Mouse (Mus musculus) adipocyte (in vitro differentiated cells): ENCODE measurements around the gene Homer3.
A peak's percentile ranks its signal among the peaks of the same experiment; 100 is the strongest.

Experiments
- DNase-seq: peaks from one replicate; pipeline ENCODE4 v3.0.0-alpha.2; 2016; ENCODE audit warnings: low spot score

Homer3 gene

DNA sequence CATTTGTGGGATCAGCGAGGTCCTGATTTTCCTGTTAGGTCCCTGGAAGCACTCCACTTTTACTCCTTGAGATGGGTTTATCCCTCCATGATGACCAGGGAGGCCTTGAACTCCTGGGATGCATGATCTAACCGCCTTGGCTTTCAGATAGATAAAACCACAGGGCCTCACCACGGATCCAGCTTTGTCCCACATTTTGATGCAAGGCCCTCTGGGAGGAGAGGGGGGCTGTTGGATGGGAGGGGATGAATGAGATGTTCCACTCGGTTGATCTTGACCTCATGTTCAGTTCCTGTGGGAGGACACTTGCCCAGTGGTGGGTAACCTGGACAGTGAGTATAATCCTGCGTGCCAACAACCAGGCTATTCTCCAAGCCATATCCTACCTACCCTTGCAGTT is 1.8 kb downstream of the Homer3 start:
- no peak for DNase-seq

DNA sequence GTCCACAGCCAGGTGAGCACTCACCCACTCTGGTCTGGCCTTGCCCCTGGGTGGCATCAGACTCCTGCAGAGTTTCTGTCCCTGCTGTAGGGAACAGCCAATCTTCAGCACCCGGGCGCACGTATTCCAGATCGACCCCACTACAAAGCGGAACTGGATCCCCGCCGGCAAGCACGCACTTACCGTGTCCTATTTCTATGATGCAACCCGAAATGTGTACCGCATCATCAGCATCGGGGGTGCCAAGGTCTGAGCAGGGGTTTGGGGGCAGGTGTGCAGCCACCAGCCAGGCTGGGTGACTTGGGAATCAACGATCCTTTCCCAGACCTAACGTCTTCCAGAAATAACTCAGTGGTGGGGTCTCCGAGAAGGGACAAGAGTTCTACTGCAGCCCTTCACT is 2.7 kb downstream of the Homer3 start:
- no peak for DNase-seq

DNA sequence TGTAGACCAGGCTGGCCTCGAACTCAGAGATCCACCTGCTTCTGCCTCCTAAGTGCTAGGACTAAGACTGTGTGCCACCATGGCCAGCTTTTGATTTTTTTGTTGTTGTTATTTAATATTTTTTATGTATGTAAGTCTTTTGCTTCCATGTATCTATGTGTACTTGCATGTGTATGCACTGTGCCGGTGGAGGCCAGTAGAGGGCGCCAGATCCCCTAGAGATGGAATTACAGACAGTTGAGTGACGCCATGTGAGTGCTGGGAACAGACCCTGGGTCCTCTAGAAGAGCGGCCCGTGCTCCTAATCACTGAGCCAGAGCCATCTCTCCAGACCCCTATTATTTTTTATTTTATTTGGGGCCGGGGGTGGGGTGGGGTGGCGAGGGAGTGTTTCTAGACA is 4.1 kb downstream of the Homer3 start:
- no peak for DNase-seq

GRCm38 (mm10) chr8:70293988-70294405 is 11.4 kb downstream of the Homer3 start:
- peak; percentile 45 for DNase-seq

DNA sequence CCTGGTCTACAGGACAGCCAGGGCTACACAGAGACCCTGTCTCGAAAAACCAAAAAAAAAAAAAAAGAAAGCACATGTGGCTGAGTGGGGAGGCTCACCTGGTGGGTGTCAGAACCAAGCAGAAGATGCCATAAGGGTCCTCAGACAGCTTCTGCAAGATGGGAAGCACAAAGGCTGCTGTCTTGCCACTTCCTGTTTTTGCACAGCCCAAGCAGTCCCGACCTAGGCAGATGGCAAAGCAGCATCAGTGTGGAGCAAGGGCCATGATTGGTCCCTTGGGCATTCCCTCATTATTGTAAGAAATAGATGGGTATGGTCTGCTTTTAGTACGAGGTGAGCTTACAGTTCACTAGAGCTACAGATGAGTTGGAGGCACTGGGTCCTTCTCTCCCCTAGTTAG is 18.3 kb downstream of the Homer3 start:
- no peak for DNase-seq

- DNase-seq: peak; percentile 97
These were observed 19.8 kb downstream of the Homer3 start, which contains the start of the genes Ddx49 and Cope for GRCm38 (mm10) chr8:70302358-70302890. Gene Ddx49, minus strand, starts transcription at chr8:70302489. Gene Cope, plus strand, starts transcription at chr8:70302518.

- no peak for DNase-seq
These were observed 20.3 kb downstream of the Homer3 start for GRCm38 (mm10) chr8:70302901-70303300.

GRCm38 (mm10) chr8:70309311-70309710 is 26.7 kb downstream of the Homer3 start:
- DNase-seq: peak; percentile 46

DNA sequence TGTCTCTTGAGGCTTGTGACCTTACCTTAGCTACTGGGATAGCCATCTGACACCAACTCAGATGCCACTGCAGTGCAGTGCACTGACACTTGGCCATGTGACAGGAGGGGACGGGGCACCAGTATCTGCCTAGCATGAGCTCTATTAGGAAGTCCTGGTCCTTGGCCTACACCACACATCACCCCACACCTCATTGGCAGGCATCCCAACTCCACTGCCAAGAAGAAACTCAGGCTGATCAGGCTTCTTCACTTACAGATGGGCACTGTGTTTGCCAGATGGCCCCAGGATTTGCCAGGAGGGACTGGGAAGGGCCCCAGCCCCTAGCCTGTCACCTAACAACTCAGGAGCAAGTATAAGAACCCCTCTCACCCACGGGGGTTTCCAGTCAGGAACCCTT is 30.8 kb downstream of the Homer3 start:
- DNase-seq: peak; percentile 96

GRCm38 (mm10) chr8:70315624-70316510 is 33.2 kb downstream of the Homer3 start, which contains the start of gene Cers1:
Gene Cers1, plus strand, starts transcription at chr8:70315775.
- peak; percentile 36 for DNase-seq

GRCm38 (mm10) chr8:70316511-70317504 is 34.2 kb downstream of the Homer3 start:
- no peak for DNase-seq

DNA sequence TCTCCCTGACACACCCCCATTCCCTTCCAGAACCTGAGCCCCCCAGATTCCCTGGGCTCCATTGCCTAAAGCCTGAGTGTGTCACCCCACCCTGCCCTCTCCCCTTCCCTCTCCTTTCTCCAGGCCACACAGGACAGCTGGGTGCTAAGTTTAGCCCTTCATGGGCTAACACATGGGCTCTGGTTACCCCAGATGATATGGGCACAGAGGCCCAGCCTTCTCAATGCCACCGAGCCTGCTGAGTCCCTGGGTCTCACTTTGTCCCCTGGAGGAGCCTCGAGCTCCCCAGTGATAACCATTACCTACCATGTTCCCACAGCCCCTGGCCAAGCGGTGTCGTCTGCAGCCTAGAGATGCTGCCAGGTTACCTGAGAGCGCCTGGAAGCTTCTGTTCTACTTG is 35.2 kb downstream of the Homer3 start:
- no peak for DNase-seq

DNA sequence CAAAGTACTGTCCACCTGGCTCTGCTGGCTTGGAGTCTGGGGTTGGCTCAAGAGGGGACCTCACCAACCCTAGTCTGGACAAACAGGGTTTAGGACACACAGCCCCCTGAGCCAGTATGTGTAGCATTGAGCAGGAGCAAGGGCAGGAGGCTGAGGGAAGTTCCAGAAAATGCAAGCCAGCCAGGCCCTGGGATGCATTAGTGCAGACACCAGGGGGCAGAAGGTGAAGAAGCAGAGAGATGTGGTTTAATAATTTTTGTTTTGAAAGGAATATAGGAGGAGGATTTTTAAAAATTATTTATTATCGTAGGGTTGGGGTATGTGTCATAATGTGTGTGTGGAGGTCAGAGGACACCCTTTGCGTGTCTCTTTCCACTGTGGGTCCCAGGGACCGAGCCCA is 41.1 kb downstream of the Homer3 start:
- peak; percentile 51 for DNase-seq

GRCm38 (mm10) chr8:70327512-70327911 is 44.9 kb downstream of the Homer3 start:
- DNase-seq: no peak

- DNase-seq: no peak
These were observed 46.7 kb downstream of the Homer3 start, which contains the start of gene Gdf1 for GRCm38 (mm10) chr8:70329124-70329834. Gene Gdf1, plus strand, starts transcription at chr8:70329817.

GRCm38 (mm10) chr8:70329835-70330740 is 47.5 kb downstream of the Homer3 start:
- DNase-seq: no peak

DNA sequence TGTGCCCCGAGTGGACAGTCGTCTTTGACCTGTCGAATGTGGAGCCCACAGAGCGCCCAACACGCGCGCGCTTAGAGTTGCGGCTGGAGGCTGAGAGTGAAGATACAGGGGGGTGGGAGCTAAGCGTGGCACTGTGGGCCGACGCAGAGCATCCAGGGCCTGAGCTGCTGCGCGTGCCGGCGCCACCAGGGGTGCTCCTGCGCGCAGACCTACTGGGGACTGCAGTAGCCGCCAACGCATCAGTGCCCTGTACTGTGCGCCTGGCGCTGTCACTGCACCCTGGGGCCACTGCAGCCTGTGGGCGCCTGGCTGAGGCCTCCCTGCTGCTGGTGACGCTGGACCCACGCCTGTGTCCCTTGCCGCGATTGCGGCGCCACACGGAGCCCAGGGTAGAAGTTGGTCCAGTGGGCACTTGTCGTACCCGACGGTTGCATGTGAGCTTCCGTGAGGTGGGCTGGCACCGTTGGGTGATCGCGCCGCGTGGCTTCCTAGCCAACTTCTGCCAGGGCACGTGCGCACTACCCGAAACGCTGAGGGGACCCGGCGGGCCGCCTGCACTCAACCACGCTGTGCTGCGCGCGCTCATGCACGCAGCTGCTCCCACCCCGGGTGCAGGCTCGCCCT is 48.2 kb downstream of the Homer3 start:
- no peak for DNase-seq

DNA sequence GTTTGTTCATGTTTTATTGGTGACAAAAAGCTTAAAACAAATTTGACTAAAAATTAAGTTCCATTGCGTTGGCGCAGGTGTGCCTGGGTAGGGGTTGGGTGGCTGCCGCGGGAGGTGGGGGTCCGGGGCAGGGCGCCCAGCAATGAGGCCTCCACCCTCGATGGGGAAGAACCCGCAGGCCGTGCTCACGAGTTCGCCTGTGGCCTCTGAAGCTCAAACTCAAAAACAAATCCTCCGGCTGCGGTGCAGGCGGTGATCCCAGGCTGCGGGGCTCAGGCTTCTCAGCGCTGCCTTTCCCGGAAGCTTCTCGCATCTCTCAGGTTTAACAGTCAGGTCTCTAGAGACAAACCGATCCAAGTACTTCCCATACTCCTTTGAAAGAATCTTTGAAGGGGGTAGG is 48.9 kb downstream of the Homer3 start:
- no peak for DNase-seq

DNA sequence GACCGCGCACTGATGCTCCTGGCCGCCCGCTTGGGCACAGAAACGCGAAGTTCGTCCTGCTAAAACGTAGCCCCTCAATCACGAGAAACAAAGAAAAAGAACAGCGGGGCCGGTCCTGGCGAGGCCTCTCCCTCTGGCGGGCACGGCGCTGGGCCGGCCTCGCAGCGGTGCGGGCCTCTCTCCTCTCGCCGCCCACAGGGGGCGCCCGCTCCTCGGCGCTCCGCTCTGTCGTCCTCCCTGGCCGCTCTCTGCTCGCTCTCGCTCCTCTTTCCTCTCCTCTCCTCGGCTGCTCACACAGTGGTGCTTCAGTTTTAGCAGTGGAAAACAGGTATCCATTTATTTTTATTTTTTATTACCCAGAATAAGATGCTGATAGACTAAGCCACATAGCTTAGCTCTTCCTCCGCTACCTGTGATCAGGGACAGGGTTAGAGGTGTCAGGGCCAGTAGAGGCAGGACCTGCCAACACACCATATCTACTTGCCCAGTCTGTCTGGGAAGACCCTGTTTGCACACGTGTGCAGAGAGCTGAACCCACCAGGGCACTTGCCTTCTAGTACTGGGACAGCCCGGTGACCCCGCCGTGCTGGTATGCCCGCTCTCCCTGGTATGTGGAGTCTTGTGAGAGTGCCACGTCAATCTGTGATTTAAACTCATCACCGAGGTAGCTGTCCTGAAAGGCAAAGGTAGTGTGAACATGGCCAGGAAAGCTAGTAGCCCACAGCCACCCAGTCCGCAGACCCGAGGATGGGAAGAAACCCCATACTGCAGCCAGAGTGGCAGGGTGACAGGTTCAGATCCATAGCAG is 49.6 kb downstream of the Homer3 start:
- no peak for DNase-seq
